Mouse (Mus musculus): ENCODE measurements around the gene Cops4. TPM values are rescaled to one million over a fixed set of nuclear protein-coding genes. Genes with fewer than 3 reads are reported as not detected.

Cops4 gene
- total and polyA plus RNA-seq, 2 experiments from 2014 or later: 100 to 168 TPM

DNA sequence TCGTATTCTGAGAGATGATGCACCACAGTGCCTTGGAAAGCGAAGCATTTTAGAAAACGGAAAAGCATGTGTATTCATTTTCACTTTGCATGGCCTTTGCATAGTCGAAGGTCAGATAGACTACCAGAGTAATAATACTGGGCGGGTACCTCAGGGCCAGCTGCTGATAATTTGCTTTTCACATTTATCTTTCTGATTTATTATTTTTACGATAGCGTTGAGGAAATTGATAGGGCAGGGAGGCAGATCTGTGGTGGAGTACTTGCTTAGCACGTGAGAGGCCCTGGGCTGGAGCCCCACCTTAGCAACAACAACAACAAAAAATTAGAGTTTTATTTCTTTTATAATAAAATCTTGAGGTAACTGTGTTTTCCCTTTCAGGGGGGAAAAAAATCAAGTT, 50.1 kb downstream of the Cops4 start:
- Histone ChIP-seq H3K4me3 (ENCODE audit: low read depth, low read length) (no peak overlapping the region), H3K9me3 (ENCODE audit: low read length) (no peaks in the 10 kb centered on the region), H3K27ac (ENCODE audit: low read depth, low read length) (no peak overlapping the region), H3K27me3 (ENCODE audit: insufficient read depth, low read length) (no peaks in the 10 kb centered on the region), H3K4me2 (ENCODE audit: low read depth, low read length, poor library complexity, severe bottlenecking) (no peak overlapping the region), H3K4me1 (ENCODE audit: insufficient read depth, low read length) (no peaks in the 10 kb centered on the region), H3K36me3 (ENCODE audit: insufficient read depth, low read length) (no peaks in the 10 kb centered on the region), H3K9ac (replicated peaks; ENCODE audit: low read length, poor library complexity, severe bottlenecking) (no peak overlapping the region)
- DNase-seq (ENCODE audit: low spot score) (no peak), ATAC-seq (ENCODE audit: low FRiP score) (no peak)
- no peak for TF ChIP-seq CTCF (IDR thresholded peaks at IDR 0.05)
- 92% methylated on average over 8 of the region's 8 CpGs for WGBS

DNA sequence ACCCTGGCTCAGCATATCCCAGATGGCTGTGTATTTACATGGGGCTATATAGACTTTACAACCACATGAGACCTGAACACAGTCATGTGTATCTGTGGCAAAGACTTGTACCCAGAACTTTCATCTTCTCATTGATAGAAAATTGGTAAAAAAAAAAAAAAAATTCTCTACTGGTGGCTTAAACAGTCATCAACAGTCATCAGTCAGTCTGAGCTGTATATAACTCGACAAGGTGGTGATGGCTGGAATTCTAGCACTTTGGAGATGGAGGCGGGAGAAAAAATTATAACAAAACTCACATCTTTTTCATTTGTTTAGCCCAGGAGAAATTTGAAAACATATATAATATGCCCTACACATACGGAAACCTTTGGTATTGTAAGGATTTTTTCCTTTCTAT, 50.7 kb downstream of the Cops4 start:
- no peak for TF ChIP-seq CTCF (IDR thresholded peaks at IDR 0.05)
- no peak overlapping the region for H3K27ac ChIP-seq (ENCODE audit: low read depth, low read length)
- no peak overlapping the region for H3K4me3 ChIP-seq (ENCODE audit: low read depth, low read length)
- H3K36me3 ChIP-seq (ENCODE audit: insufficient read depth, low read length): no peaks in the 10 kb centered on the region
- H3K9me3 ChIP-seq (ENCODE audit: low read length): no peaks in the 10 kb centered on the region
- no peaks in the 10 kb centered on the region for H3K27me3 ChIP-seq (ENCODE audit: insufficient read depth, low read length)
- H3K4me1 ChIP-seq (ENCODE audit: insufficient read depth, low read length): no peaks in the 10 kb centered on the region
- 95% methylated on average over 3 of the region's 3 CpGs for WGBS
- DNase-seq (ENCODE audit: low spot score) (no peak), ATAC-seq (ENCODE audit: low FRiP score) (no peak)
- no peak overlapping the region for H3K9ac ChIP-seq (replicated peaks; ENCODE audit: low read length, poor library complexity, severe bottlenecking)
- H3K4me2 ChIP-seq (ENCODE audit: low read depth, low read length, poor library complexity, severe bottlenecking): no peak overlapping the region

GRCm38 (mm10) chr5:100569250-100569934, 51.3 kb downstream of the Cops4 start:
- ATAC-seq (ENCODE audit: low FRiP score) (no peak), DNase-seq (ENCODE audit: low spot score) (no peak)
- TF ChIP-seq CTCF (IDR thresholded peaks at IDR 0.05): no peak
- Histone ChIP-seq H3K4me3 (ENCODE audit: low read depth, low read length) (no peak overlapping the region), H3K27me3 (ENCODE audit: insufficient read depth, low read length) (no peaks in the 10 kb centered on the region), H3K9ac (replicated peaks; ENCODE audit: low read length, poor library complexity, severe bottlenecking) (no peak overlapping the region), H3K27ac (ENCODE audit: low read depth, low read length) (no peak overlapping the region), H3K36me3 (ENCODE audit: insufficient read depth, low read length) (no peaks in the 10 kb centered on the region), H3K4me1 (ENCODE audit: insufficient read depth, low read length) (no peaks in the 10 kb centered on the region), H3K9me3 (ENCODE audit: low read length) (no peaks in the 10 kb centered on the region), H3K4me2 (ENCODE audit: low read depth, low read length, poor library complexity, severe bottlenecking) (no peak overlapping the region)
- 78% methylated on average over 18 of the region's 18 CpGs for WGBS

- Histone ChIP-seq H3K9me3 (ENCODE audit: low read length) (no peaks in the 10 kb centered on the region), H3K27ac (ENCODE audit: low read depth, low read length) (no peak overlapping the region), H3K4me2 (ENCODE audit: low read depth, low read length, poor library complexity, severe bottlenecking) (no peak overlapping the region), H3K27me3 (ENCODE audit: insufficient read depth, low read length) (no peaks in the 10 kb centered on the region), H3K4me1 (ENCODE audit: insufficient read depth, low read length) (no peaks in the 10 kb centered on the region), H3K9ac (replicated peaks; ENCODE audit: low read length, poor library complexity, severe bottlenecking) (no peak overlapping the region), H3K4me3 (ENCODE audit: low read depth, low read length) (no peak overlapping the region), H3K36me3 (ENCODE audit: insufficient read depth, low read length) (no peaks in the 10 kb centered on the region)
- no peak for TF ChIP-seq CTCF (IDR thresholded peaks at IDR 0.05)
- DNase-seq (ENCODE audit: low spot score): no peak
- 73% methylated on average over 13 of the region's 13 CpGs for WGBS
- ATAC-seq (ENCODE audit: low FRiP score): no peak
Measured at GRCm38 (mm10) chr5:100569997-100570595, 52.0 kb downstream of the Cops4 start.

DNA sequence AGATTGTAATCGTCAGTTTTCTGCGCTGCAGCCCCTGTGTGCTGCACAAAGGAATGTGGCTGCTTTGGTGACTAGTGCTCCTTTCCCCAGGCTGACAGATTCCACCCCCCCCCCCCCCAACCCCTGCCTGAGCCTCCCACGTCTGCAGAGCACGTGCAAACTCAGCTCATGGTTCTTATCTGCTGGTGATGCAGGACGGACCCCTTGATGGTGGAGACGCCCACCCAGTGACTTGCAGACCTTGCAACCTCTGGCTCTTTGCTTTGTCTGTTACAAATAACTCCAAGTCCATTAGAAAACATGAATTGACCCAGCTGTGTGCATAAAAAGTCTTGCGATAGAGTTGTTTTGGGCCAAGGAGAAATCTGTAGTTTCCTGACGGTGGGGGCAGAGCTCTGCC, 52.6 kb downstream of the Cops4 start:
- DNase-seq (ENCODE audit: low spot score): no peak
- Histone ChIP-seq H3K36me3 (ENCODE audit: insufficient read depth, low read length) (no peaks in the 10 kb centered on the region), H3K27me3 (ENCODE audit: insufficient read depth, low read length) (no peaks in the 10 kb centered on the region), H3K4me1 (ENCODE audit: insufficient read depth, low read length) (no peaks in the 10 kb centered on the region), H3K4me2 (ENCODE audit: low read depth, low read length, poor library complexity, severe bottlenecking) (no peak overlapping the region), H3K9me3 (ENCODE audit: low read length) (no peaks in the 10 kb centered on the region), H3K27ac (ENCODE audit: low read depth, low read length) (no peak overlapping the region), H3K9ac (replicated peaks; ENCODE audit: low read length, poor library complexity, severe bottlenecking) (no peak overlapping the region), H3K4me3 (ENCODE audit: low read depth, low read length) (no peak overlapping the region)
- no peak for ATAC-seq (ENCODE audit: low FRiP score)
- WGBS: 47% methylated on average over 8 of the region's 8 CpGs
- no peak for TF ChIP-seq CTCF (IDR thresholded peaks at IDR 0.05)

- Histone ChIP-seq H3K27ac (ENCODE audit: low read depth, low read length) (no peak within 1 kb of the TSS), H3K36me3 (ENCODE audit: insufficient read depth, low read length) (no peaks in the 10 kb centered on the region), H3K27me3 (ENCODE audit: insufficient read depth, low read length) (no peaks in the 10 kb centered on the region), H3K9ac (replicated peaks; ENCODE audit: low read length, poor library complexity, severe bottlenecking) (no peak within 1 kb of the TSS), H3K9me3 (ENCODE audit: low read length) (no peaks in the 10 kb centered on the region), H3K4me2 (ENCODE audit: low read depth, low read length, poor library complexity, severe bottlenecking) (no peak within 1 kb of the TSS), H3K4me3 (ENCODE audit: low read depth, low read length) (no peak within 1 kb of the TSS), H3K4me1 (ENCODE audit: insufficient read depth, low read length) (no peaks in the 10 kb centered on the region)
- ATAC-seq (ENCODE audit: low FRiP score) (no peak), DNase-seq (ENCODE audit: low spot score) (no peak)
- no peak for TF ChIP-seq CTCF (IDR thresholded peaks at IDR 0.05)
- 39% methylated on average over 7 of the region's 7 CpGs for WGBS
Measured at GRCm38 (mm10) chr5:100572069-100572468, 54.0 kb downstream of the Cops4 start, which contains the start of gene Plac8. TSS of gene Plac8 (minus strand) at chr5:100572245.
